18 mouse cellular contexts compared by ENCODE assay signal in genomic region chr5:22572881-22573280, GRCm38 (mm10).
"Had no signal": no experiment of that assay in that cellular context is flagged by ENCODE, and none has a peak within 500 bp of the region (broad histone marks: within the 10 kb centered on the region; RNA-seq: fewer than 3 reads in every experiment).

No protein-coding gene starts in this region.

- H3K27me3 ChIP-seq: midbrain, embryonic 13.5 days; midbrain, embryonic 15.5 days; neural tube, embryonic 13.5 days; neural tube, embryonic 15.5 days had no signal

- DNase-seq: lung, adult 18-20 months; lung, embryonic 14.5 days; lung, postnatal 10 days; lung, postnatal 4 days; retina, postnatal 1 day; right cerebral cortex, adult 18-20 months; right cerebral cortex, postnatal 25 days; right cerebral cortex, postnatal 4 days; spleen, adult 18-20 months; thymus, adult 18-20 months; thymus, postnatal 14 days; thymus, postnatal 36 days had no signal

- H3K27ac ChIP-seq: midbrain, embryonic 10.5 days; midbrain, embryonic 13.5 days; midbrain, embryonic 15.5 days; neural tube, embryonic 13.5 days; neural tube, embryonic 15.5 days had no signal

- ATAC-seq: midbrain, embryonic 13.5 days; midbrain, embryonic 15.5 days had no signal

- H3K4me1 ChIP-seq: midbrain, embryonic 10.5 days; midbrain, embryonic 13.5 days; midbrain, embryonic 15.5 days; neural tube, embryonic 13.5 days; neural tube, embryonic 15.5 days had no signal

- H3K4me2 ChIP-seq: lung, embryonic 14.5 days; midbrain, embryonic 13.5 days; midbrain, embryonic 15.5 days; neural tube, embryonic 13.5 days; neural tube, embryonic 15.5 days had no signal

- H3K4me3 ChIP-seq: midbrain, embryonic 10.5 days; midbrain, embryonic 13.5 days; midbrain, embryonic 15.5 days; myocyte; neural tube, embryonic 13.5 days; neural tube, embryonic 15.5 days had no signal

- H3K9me3 ChIP-seq: midbrain, embryonic 10.5 days; midbrain, embryonic 13.5 days; midbrain, embryonic 15.5 days; neural tube, embryonic 13.5 days; neural tube, embryonic 15.5 days had no signal

- H3K9ac ChIP-seq: lung, embryonic 14.5 days; midbrain, embryonic 13.5 days; midbrain, embryonic 15.5 days; neural tube, embryonic 13.5 days; neural tube, embryonic 15.5 days had no signal

- H3K36me3 ChIP-seq: midbrain, embryonic 10.5 days; midbrain, embryonic 13.5 days; midbrain, embryonic 15.5 days; neural tube, embryonic 13.5 days; neural tube, embryonic 15.5 days had no signal
